Mouse (Mus musculus): ENCODE results near the gene Cinp. TPM values are rescaled to one million over a fixed set of nuclear protein-coding genes. Genes with fewer than 3 reads are reported as not detected.
A peak's percentile ranks its signal among the peaks of the same experiment; 100 is the strongest.

Gene Cinp
- total and polyA plus RNA-seq, 3 experiments = 27.1 to 31.1 (median 27.3) TPM

DNA sequence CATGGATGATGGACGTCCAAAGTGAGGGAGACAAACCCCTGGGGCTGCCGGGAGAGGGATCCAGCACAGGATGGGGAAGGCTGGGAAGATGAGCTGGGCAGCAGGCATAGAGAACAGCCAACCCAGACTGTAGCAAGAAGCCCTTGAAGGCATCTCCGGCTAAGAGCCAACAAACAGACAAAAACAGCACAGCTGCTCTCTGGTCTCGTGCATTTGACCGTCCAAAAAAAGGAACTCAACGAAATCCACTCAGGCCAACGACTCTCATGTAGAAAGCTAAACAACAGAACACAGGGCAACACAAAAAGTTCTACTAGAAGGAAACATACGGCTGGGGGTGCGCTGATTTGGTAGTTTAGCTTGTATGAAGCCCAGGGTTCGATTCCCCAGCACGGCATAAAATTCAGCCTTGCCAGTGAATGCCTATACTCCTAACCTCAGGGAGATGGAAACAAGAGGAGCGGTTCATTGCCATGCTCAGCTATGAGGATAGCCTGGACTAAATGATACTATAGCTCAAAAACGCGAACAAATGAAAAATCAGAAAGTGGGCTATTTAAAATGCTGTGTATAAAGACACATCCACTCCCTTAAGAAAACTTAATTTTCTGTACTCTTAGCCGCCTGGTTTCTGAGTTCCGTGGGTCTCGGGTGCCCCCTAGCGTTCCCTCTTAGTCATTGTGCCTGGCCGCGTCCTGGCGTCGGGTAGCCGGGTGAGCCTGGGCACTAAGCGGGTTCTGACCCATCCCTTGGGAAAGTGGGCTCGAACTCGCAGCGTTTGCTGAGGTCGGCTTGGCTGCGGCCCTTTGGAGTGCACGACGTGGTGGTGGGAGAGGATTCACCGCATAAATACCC is 45.5 kb downstream of the Cinp start:
- Histone ChIP-seq H3K27ac (peak overlapping the region; percentile 51), H3K4me3 (peak overlapping the region; percentile 60), H3K79me2 (replicated peaks; ENCODE audit: control insufficient read depth, insufficient read depth, low read length) (no peaks in the 10 kb centered on the region), H3K36me3 (ENCODE audit: control insufficient read depth, insufficient read depth, low read length) (no peaks in the 10 kb centered on the region), H3K27me3 (ENCODE audit: control insufficient read depth, insufficient read depth, low read length) (no peaks in the 10 kb centered on the region), H3K4me1 (ENCODE audit: control insufficient read depth, insufficient read depth, low read length) (peaks cover 4% of the 10 kb centered on the region; the same call in 1 of the 2 replicates), H3K9ac (ENCODE audit: low read depth, low read length) (peak overlapping the region; percentile 55)
- TF ChIP-seq CTCF (IDR thresholded peaks at IDR 0.05) (no peak; the same call in none of the 2 replicates), EP300 (IDR thresholded peaks at IDR 0.05; ENCODE audit: insufficient read depth, low read depth, low read length) (peak; percentile 76; the same call in 1 of the 2 replicates)
- intact Hi-C loops (cut with DNase I) = loop anchor here (2.0 to 5.0 kb wide), 4 partner anchors 181 to 426 kb away; no protein-coding TSS in a partner anchor
- peak; percentile 87 to 90 for DNase-seq
- WGBS = 20% methylated on average over 32 of the region's 32 CpGs

GRCm38 (mm10) chr12:110841731-110842493 is 47.0 kb downstream of the Cinp start:
- 71% methylated on average over 5 of the region's 5 CpGs for WGBS
- TF ChIP-seq CTCF (IDR thresholded peaks at IDR 0.05) (no peak), EP300 (IDR thresholded peaks at IDR 0.05; ENCODE audit: insufficient read depth, low read depth, low read length) (no peak), POLR2A (IDR thresholded peaks at IDR 0.05; ENCODE audit: insufficient read depth, low read depth, low read length) (no peak)
- H3K79me2 ChIP-seq (replicated peaks; ENCODE audit: control insufficient read depth, insufficient read depth, low read length) = no peaks in the 10 kb centered on the region
- H3K4me3 ChIP-seq = no peak overlapping the region
- intact Hi-C loops (cut with DNase I) = loop anchor here (2.0 to 5.0 kb wide), 6 partner anchors 103 to 425 kb away; no protein-coding TSS in a partner anchor
- no peaks in the 10 kb centered on the region for H3K36me3 ChIP-seq (ENCODE audit: control insufficient read depth, insufficient read depth, low read length)
- H3K4me1 ChIP-seq (ENCODE audit: control insufficient read depth, insufficient read depth, low read length) = peaks cover 4% of the 10 kb centered on the region; the same call in 1 of the 2 replicates
- H3K27me3 ChIP-seq (ENCODE audit: control insufficient read depth, insufficient read depth, low read length) = no peaks in the 10 kb centered on the region
- no peak overlapping the region for H3K9ac ChIP-seq (ENCODE audit: low read depth, low read length)
- H3K27ac ChIP-seq = no peak overlapping the region
- no peak for DNase-seq

DNA sequence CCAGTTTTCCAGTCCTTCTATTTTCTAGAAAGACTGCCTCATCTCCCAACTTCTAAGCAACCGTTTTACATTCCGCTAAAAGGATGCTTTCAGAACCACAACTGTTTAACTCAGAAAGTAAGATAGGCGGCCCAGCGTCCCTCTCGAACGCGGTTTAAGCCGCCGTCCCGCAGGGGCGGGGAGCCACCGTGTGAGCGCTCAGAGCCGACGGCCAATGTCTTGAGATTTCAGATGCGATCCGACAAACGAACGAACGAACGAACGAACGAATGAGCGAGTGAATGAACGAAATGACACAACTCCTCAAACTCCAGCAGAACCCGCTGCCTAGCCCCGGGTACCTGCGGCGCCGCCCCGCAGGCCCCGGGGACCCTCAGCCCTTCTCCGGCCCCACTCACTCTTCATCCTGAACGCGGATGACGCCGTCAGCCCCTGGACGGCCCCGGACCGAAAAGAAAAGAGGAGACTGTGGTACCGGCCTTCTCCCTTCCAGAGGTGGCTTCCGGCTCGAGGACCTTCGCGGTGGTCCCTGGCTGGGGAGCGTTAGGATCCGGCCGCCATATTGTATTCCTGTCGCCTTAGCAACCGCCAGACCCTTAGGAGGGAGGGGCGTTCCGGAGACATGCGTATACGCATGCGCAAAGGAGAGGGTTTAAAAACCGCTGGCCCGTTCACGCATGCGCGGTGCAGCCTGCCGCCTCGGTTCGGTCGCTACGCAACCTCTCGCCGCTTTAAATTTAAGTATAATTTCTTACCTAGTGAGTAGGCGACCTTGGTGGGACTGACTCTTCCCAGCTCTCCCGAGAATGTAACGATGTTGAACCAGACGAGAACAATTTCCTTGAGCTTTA is 48.4 kb downstream of the Cinp start, which contains the start of gene Mok:
TSS of gene Mok (minus strand) at position 592 of the 851 bp plus-strand sequence.
- no peak within 1 kb of the TSS; the same call in 1 of the 2 replicates for H3K27ac ChIP-seq
- no peaks in the 10 kb centered on the region for H3K79me2 ChIP-seq (replicated peaks; ENCODE audit: control insufficient read depth, insufficient read depth, low read length)
- H3K4me3 ChIP-seq = peak within 1 kb of the TSS; percentile 70
- H3K36me3 ChIP-seq (ENCODE audit: control insufficient read depth, insufficient read depth, low read length) = no peaks in the 10 kb centered on the region
- H3K27me3 ChIP-seq (ENCODE audit: control insufficient read depth, insufficient read depth, low read length) = no peaks in the 10 kb centered on the region
- TF ChIP-seq POLR2A (IDR thresholded peaks at IDR 0.05; ENCODE audit: insufficient read depth, low read depth, low read length) (no peak), CTCF (IDR thresholded peaks at IDR 0.05) (no peak), EP300 (IDR thresholded peaks at IDR 0.05; ENCODE audit: insufficient read depth, low read depth, low read length) (no peak)
- peak; percentile 96 to 98 for DNase-seq
- intact Hi-C loops (cut with DNase I) = loop anchor here (2.0 to 5.0 kb wide), 4 partner anchors 102 to 423 kb away; no protein-coding TSS in a partner anchor
- WGBS = under 1% methylated on average over 71 of the region's 71 CpGs
- no peaks in the 10 kb centered on the region for H3K4me1 ChIP-seq (ENCODE audit: control insufficient read depth, insufficient read depth, low read length)
- peak within 1 kb of the TSS; percentile 54 for H3K9ac ChIP-seq (ENCODE audit: low read depth, low read length)

DNA sequence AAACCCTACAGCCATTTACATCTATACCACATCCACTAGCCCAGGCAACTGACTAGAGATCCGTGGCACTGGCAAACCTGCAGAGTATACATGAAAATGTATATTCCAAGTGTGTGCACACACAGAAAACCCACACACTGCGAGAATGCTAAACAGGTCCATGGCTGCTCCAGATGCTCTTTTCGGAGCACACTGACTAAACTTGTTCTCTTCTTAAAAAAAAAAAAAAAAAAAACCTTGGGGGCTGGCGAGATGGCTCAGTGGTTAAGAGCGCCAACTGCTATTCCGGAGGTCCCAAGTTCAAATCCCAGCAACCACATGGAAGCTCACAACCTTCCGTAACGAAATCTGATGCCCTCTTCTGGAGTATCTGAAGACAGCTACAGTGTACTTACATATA is 51.1 kb downstream of the Cinp start:
- DNase-seq = no peak
- Histone ChIP-seq H3K36me3 (ENCODE audit: control insufficient read depth, insufficient read depth, low read length) (no peaks in the 10 kb centered on the region), H3K9ac (ENCODE audit: low read depth, low read length) (no peak overlapping the region), H3K27me3 (ENCODE audit: control insufficient read depth, insufficient read depth, low read length) (no peaks in the 10 kb centered on the region), H3K79me2 (replicated peaks; ENCODE audit: control insufficient read depth, insufficient read depth, low read length) (no peaks in the 10 kb centered on the region), H3K4me1 (ENCODE audit: control insufficient read depth, insufficient read depth, low read length) (no peaks in the 10 kb centered on the region), H3K27ac (no peak overlapping the region), H3K4me3 (no peak overlapping the region)
- TF ChIP-seq POLR2A (IDR thresholded peaks at IDR 0.05; ENCODE audit: insufficient read depth, low read depth, low read length) (no peak), EP300 (IDR thresholded peaks at IDR 0.05; ENCODE audit: insufficient read depth, low read depth, low read length) (no peak), CTCF (IDR thresholded peaks at IDR 0.05) (no peak)
- intact Hi-C loops (cut with DNase I) = no loop called here
- WGBS = 93% methylated on average over 8 of the region's 8 CpGs

- H3K79me2 ChIP-seq (replicated peaks; ENCODE audit: control insufficient read depth, insufficient read depth, low read length) = no peaks in the 10 kb centered on the region
Observed at GRCm38 (mm10) chr12:110837192-110837841, 51.6 kb downstream of the Cinp start.

More at GRCm38 (mm10) chr12:110837192-110837841, 51.6 kb downstream of the Cinp start:
- TF ChIP-seq EP300 (IDR thresholded peaks at IDR 0.05; ENCODE audit: insufficient read depth, low read depth, low read length) = no peak
- TF ChIP-seq POLR2A (IDR thresholded peaks at IDR 0.05; ENCODE audit: insufficient read depth, low read depth, low read length) = no peak
- no peak for TF ChIP-seq CTCF (IDR thresholded peaks at IDR 0.05)
- Histone ChIP-seq H3K4me1 (ENCODE audit: control insufficient read depth, insufficient read depth, low read length) (no peaks in the 10 kb centered on the region), H3K36me3 (ENCODE audit: control insufficient read depth, insufficient read depth, low read length) (no peaks in the 10 kb centered on the region), H3K4me3 (no peak overlapping the region), H3K27me3 (ENCODE audit: control insufficient read depth, insufficient read depth, low read length) (no peaks in the 10 kb centered on the region), H3K27ac (no peak overlapping the region), H3K9ac (ENCODE audit: low read depth, low read length) (no peak overlapping the region)
- DNase-seq = no peak
- intact Hi-C loops (cut with DNase I) = no loop called here
- 41% methylated on average over 5 of the region's 5 CpGs for WGBS

All from heart, adult 2 months (tissue).